Mouse (Mus musculus): ENCODE measurements at regions not wholly inside any gene's neighbourhood (a gene's known extent, or its start where the extent isn't known, plus 50 kb on each side); places are given as distances from the start of the nearest gene placed in this dataset.
"Not testable (repeated sequence)": the region's sequence is repeated elsewhere in the genome, so short reads cannot be mapped to it uniquely, and the experiment has no call there.

DNA sequence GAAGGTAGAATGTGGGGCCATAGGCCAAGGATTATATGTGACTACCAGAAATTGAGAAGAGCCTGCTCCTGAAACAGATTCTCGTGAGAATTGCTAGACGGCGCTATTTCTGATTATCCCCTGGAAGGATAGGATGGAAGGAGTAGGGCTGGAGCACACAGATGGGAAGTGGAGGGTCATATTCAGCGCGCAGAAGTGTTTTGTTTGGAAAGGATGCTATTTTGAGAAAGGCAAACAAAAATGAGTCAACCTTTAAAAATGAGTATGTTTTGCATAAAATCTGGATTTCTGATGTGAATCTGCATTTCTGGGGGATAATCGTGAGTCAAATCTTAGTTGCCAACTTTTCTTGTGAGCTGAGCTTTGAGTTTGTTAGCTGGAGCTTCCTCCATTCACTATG lies 58.1 kb upstream of the Fshb start:
- DNase-seq (ENCODE audit: inconsistent age in 2 of 2, low spot score in 1 of 2): no peak

DNA sequence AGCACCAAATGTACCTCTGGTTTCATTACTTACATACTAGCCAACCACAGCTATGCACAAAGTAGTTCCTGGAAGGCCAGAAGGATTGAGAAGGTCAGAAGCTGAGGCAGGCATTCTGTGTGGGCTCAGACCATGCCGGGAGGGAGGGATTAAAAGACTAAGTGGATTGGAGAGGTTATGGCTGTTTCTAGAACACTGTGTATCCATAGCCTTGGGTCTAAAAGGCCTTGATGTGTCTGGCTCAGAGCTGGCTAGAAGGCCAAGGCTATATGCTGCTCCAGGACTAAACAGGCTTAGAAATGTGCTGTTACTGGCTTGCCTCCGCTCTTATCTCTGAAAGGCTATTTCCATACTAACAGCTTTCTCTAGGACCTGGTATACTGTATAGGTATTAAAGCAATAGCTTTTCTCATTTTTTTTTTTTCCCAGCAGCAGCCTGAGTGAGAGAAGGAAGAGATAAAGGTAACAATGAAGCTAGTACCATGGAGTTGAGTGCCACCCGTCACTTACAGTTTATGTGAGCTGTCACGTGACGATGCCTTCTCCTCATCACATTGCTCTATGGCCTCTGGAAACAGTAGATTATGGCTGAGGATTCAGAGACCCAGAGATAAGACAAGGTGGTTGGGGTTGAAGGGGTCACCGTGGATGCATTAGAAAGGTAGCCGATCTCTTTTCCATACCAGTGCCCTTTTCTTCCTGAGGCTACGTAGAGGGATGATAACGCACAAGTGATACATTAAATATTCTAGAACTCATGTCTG lies 59.4 kb upstream of the Fshb start:
- peak; percentile 78 to 87 for DNase-seq (ENCODE audit: inconsistent age in 2 of 2, low spot score in 1 of 2)

DNA sequence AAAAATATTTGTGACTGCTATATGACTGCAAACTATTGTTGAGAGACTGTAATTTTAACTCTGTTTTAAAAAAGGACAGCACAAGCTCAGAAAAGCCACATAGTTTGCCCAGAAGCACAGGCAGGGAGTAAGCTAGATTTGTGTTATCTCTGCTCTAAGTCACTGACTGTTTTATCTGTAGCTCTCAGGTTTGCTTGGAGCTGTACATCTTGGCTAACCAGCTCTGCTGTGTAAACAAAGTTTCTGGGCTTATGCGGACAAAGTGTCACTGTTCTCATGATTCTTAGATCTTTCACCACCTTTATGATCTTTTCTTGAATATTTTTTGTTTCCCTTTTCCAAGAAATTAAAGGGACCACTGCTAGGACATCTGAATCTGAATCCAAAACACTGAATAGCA lies 60.2 kb upstream of the Fshb start:
- no peak for DNase-seq (ENCODE audit: inconsistent age in 2 of 2, low spot score in 1 of 2)

- DNase-seq (ENCODE audit: inconsistent age in 2 of 2, low spot score in 1 of 2): no peak
Observed at GRCm38 (mm10) chr2:107133186-107133585, 73.7 kb upstream of the Fshb start.

DNA sequence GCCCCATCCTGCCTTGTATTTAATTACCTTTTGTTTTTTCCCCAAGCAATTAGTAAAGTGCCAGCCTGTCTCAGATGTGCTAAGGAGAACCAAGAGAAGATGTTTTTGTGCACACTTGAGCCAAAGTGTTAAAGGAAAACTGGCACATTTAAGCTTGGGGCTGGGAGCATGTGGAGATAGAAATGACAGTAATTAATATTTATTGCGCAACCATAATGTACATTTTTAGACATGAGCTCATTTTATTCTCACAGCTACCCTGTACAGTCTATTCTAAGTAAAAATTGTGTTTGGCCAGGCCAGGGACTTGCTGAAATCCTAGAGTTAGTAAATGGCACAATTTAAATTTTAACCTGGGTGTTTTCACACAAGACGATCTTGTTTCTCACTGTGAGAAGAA lies 89.9 kb upstream of the Fshb start:
- no peak for DNase-seq (ENCODE audit: inconsistent age in 2 of 2, low spot score in 1 of 2)

GRCm38 (mm10) chr2:107149851-107150250 lies 90.4 kb upstream of the Fshb start:
- no peak for DNase-seq (ENCODE audit: inconsistent age in 2 of 2, low spot score in 1 of 2)

GRCm38 (mm10) chr2:107150373-107150772 lies 90.9 kb upstream of the Fshb start:
- DNase-seq (ENCODE audit: inconsistent age in 2 of 2, low spot score in 1 of 2): no peak

DNA sequence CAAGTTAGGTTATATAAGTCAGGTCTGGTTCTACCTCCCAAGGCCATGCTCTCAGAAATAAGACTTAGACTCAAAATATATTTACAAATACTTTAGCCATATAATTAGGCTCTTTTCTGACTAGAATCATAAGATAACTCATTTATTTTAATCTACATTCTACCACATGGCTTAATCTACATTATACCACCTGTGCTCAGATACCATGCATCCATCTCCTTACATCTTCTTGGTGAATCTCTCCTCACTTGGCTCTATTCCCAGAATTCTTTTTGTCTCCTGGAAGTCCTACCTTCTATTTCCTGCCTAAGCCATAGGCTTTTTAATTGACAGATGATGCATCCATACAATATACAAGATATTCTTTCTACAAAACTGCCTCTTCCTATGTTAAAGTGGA lies 92.4 kb upstream of the Fshb start:
- no peak for DNase-seq (ENCODE audit: inconsistent age in 2 of 2, low spot score in 1 of 2)

DNA sequence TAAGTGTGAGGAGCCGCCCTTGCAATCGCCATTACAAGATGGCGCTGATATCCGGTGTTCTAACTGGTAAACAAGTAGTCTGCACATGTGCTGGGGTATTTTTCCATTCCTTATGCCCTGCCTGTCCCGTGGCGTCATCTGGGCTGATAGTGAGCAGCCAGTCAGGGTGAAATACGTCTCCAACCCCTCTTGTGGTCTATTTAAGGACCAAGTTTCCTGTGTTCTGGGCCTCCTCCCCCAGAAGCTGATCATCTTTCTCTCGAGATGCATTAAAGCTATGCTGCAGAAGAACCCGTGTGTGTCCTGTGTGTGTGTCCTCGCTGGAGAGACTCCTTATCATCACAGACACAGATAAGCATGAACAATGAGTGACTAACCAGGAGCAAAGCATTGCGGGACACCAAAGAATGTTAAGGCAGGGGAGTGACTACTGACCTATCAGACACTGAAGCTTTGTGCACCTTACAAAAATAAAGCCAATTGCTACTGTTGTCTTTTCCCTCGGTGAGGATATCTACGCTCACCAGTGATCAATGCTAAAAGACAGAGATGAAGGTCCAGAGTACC lies 99.5 kb upstream of the Fshb start:
- DNase-seq (ENCODE audit: inconsistent age in 2 of 2, low spot score in 1 of 2): not testable (repeated sequence)

GRCm38 (mm10) chr2:107175721-107176120 lies 114.7 kb upstream of the Kcna4 start:
- DNase-seq (ENCODE audit: inconsistent age in 2 of 2, low spot score in 1 of 2): peak; percentile 21 to 80

DNA sequence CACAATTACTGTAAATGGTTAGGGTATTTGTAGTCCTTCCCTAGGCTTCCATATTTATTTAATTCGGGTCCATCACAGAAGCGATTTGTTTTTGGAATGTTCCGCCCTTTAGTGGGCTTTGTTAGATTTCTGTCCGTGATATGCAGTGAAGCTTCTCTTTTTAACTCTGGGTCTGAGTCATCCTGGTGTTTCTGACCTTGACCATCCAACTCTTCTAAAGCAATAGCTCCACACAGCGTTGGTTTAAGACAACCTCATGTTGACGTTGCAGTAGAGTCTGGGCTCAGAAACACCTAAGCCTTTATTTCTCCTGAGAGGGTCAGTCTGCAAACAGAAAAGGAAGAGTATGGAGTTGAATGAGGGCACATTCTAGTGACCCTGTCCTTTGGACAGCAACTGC lies 107.4 kb upstream of the Kcna4 start:
- DNase-seq (ENCODE audit: inconsistent age in 2 of 2, low spot score in 1 of 2): peak; percentile 53 to 88

DNA sequence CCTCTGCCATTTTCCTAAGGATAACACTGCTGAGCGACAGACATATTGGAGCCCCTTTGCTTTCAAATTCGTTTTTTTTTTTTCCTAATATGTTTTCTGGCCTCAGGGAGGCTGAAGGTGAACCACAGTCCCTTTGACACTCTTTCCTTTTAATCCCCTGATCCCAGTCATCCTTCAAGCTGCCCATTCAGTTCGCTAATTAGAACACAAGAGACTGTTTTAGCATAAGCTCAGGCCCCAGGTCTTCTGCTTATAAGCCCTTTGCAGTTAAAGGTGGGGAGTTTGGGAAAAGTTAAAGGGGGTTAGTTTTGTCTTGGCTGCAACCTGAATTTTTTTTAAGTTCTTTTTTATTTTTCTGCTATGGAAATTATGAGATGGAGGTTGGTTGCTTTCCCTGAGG lies 105.6 kb upstream of the Kcna4 start:
- no peak for DNase-seq (ENCODE audit: inconsistent age in 2 of 2, low spot score in 1 of 2)

DNA sequence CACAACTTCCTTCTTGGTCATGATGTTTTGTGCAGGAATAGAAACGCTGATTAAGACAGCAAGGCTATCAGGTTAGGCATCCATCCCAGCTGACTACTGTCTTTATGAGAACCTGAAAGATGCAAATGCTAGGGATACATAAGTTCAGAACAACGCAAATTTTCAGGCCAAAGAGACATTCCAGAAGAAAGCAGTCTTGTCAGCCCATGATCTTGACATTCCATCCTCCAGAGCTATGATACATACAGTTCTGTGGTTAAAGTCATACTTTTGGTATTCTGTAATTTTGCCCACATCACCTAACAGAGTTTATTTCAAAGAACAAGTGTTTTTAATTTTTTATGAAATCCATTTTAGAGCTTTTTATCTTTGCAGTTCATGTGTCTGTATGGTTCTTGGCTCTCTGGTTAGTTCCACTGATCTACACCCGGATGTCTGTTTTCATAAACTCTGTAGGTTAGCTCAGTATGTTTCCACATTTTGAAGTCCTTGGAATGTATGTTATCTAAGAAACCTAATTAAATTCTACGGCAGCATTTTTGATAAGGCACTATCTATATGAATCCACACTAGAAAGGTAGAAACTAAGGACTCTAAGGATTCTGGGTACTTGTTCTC lies 88.5 kb upstream of the Kcna4 start:
- DNase-seq (ENCODE audit: inconsistent age in 2 of 2, low spot score in 1 of 2): no peak

DNA sequence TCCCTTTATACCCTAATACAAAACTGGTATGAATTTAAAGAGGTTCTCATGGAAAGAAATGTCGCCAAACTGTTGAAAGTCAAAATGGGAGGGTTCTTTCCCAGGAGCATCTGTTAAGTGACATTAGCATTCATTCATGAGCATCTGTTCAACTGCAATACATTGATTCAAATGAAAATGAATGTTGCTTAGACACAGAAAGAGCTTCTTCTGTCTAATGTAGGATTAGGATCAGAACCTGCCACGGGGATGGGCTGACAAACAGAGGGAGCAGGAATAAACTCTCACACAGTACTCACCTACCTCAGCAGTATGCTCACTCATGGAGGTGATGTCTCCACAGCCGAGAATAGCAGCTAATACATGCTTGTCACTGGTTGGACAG lies 88.0 kb upstream of the Kcna4 start:
- no peak for DNase-seq (ENCODE audit: inconsistent age in 2 of 2, low spot score in 1 of 2)

DNA sequence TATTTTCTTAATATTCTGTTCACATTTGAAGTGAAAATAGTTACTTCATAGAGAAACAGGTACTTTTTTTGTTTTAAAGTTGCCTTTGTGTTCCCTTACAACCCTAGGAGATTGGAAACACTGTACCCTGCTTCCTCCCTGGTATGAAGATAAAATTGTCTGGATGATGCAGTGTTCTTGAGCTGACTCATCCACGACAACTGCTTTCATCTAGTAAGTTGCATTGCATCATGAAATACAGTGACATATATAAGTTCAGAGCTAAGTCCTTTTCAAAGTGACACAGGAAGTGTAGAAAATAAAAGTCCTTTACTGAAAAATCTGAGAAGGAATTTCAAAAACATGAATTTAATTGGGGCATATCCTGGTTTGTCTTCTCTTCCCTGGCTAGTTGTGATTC lies 68.9 kb upstream of the Kcna4 start:
- no peak for DNase-seq (ENCODE audit: inconsistent age in 2 of 2, low spot score in 1 of 2)

- DNase-seq (ENCODE audit: inconsistent age in 2 of 2, low spot score in 1 of 2): no peak
Observed at GRCm38 (mm10) chr2:107224679-107225078, 65.8 kb upstream of the Kcna4 start.

DNA sequence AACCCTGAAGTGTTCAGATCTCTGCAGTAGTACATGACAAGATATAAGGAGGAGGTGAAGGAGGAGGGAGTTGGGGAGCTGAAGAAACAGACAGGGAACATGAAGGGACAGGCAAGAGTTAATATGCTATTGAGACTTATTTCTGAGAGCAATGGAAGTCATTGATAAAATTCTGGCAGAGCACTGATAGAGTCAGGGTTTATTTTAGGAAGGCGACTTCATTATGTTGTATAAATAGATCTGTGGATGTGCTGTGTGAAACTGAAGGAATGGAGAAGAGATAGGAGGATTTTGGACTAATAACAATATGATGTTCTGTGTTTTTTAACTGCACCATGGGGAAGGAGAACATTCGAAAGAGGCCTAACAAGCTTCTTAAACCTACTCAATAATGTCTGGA lies 63.0 kb upstream of the Kcna4 start:
- no peak for DNase-seq (ENCODE audit: inconsistent age in 2 of 2, low spot score in 1 of 2)

DNA sequence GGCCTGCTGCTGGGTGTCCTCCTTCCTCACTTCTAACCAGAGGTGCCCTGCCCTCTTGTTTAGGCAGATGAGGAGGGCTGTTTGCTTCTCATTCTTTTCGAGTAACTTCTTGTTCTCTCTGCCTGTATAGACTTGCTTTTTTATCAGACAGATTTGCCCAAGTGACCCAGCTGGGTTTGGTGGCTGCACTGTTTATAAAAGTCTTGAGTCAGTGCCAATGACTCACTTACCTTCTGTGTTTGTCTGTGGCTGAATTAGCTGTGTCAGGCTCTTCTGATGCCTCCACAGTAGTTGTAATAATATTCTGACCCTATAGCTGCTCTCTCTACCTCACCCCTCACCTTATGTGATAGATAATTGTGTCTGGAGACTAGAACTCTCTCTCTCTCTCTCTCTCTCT lies 62.2 kb upstream of the Kcna4 start:
- DNase-seq (ENCODE audit: inconsistent age in 2 of 2, low spot score in 1 of 2): peak in 1 of 2 experiments; percentile 22

GRCm38 (mm10) chr2:107231680-107232079 lies 58.8 kb upstream of the Kcna4 start:
- DNase-seq (ENCODE audit: inconsistent age in 2 of 2, low spot score in 1 of 2): no peak

- DNase-seq (ENCODE audit: inconsistent age in 2 of 2, low spot score in 1 of 2): no peak
Observed at GRCm38 (mm10) chr2:107232885-107233284, 57.6 kb upstream of the Kcna4 start.

All from adrenal gland, adult (tissue).